Mouse (Mus musculus) embryonic stem cell, embryonic (primary cell): Measurements from ENCODE around the gene AI413582.

Source experiments
- CTCF ChIA-PET, 4 experiments: fragments of 300-600 bp in 2 of 4; fragments of 350-600 bp in 2 of 4; sonication (Branson Sonifier 250); formaldehyde crosslinking; loops; one replicate each; lab custom pipeline; 2022; ENCODE audit warnings: inconsistent platforms in 2 of 4; lab: Charles Lee
- POLR2A ChIA-PET, 4 experiments: fragments of 300-600 bp in 2 of 4; fragments of 350-600 bp in 2 of 4; sonication (Branson Sonifier 250); formaldehyde crosslinking; loops; one replicate each; lab custom pipeline; 2022; ENCODE audit warnings: antibody characterized with exemption in 4 of 4, inconsistent platforms in 1 of 4; lab: Charles Lee

The AI413582 gene

DNA sequence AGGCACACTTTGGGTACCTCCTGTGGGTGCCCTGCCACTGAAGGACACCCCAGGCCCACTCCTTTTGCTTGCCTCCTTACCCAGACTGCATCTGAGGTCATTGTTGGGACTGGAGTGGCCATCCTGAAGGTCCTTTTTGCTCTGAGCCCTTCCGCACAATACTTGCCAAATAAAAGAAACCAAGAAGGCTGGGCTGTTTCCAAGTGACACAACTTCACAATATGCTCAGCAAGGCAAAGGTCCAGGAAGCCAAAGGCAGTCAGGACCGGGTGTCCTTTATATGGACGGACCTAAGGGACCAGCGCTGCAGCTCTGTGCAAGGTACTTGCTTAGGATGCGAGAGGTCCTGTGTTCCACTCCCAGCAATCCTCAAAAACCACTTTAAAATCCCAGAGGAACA, 2.7 kb upstream of the AI413582 start:
- ChIA-PET CTCF (interaction anchor here in 2 of 4 experiments (0.6 to 2.0 kb wide), 4 partner anchors 9 to 70 kb away, joined by 3 to 5 read pairs (median 4); no protein-coding TSS in a partner anchor), POLR2A (interaction anchor here in 3 of 4 experiments (0.6 to 12.5 kb wide), 18 partner anchors 9 to 68 kb away, joined by 3 to 136 read pairs (median 4); partner anchors contain the start of genes Hmga1 (in 2 of the 3), RPS10-NUDT3 (in 1 of the 3) and Rps10 (in 1 of the 3))

DNA sequence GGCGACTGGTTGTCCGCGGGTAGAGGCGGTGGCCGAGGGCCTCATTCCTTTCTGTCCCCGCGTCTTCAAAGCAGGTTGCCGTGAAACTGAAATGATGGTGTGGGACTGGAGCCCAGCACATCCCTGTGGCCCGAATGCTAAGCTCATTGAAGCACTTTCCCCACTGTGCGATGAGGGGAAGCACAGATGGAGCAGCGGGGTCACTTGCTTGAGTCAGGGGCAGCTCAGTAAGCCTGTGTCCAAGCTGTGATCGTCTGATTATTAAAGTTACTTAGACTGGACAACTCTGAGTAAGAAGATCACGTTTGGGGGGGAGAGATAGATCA, 349 bp upstream of the AI413582 start:
- ChIA-PET CTCF (interaction anchor here in 3 of 4 experiments (0.5 to 2.3 kb wide), 27 partner anchors 9 to 482 kb away, joined by 3 to 11 read pairs (median 3); partner anchors contain the start of gene Hmga1 (in 2 of the 3)), POLR2A (interaction anchor here in 3 of 4 experiments (0.6 to 4.9 kb wide), 38 partner anchors 8 to 516 kb away, joined by 3 to 66 read pairs (median 6); partner anchors contain the start of genes Hmga1 (in 3 of the 3), Nudt3 (in 2 of the 3), RPS10-NUDT3 (in 2 of the 3) and Rps10 (in 1 of the 3))

DNA sequence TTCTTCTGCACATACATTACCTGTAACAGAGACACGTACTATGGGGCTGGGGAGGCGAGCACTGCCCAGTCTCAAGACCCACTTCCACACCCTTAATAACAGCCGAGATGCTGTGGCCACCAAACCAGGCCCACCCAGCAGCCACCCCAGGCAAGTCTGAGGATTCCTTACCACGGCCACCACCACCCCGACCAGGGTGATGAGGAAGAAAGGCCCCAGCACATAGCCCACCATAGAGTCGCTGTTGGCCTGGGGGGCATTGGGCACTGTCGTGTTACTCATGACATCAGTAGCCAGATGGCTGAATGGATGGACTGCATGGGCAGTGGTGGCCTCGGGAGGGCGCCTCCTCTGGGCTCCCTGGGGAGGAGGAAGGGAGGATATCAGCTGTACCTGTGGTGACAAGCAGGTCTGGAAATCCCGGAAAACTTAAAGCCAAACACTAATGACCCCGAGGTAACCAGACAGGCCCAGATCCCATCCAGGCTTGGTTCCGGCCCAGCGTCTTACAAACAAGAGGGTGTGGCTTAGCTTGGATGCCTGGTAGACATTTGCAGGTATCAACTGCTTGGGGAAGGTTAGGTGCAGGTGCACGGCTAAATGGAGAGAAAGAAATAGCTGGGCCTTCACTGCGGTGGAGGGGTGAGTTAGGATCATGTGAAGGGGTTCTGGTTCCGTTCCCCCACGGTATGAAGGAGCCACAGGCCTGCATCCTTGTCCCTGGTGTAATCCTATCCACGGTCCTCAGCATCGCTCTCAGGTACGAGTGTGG, 979 bp downstream of the AI413582 start:
- CTCF ChIA-PET, result interaction anchor here in 3 of 4 experiments (0.7 to 2.3 kb wide), 12 partner anchors 8 to 115 kb away, joined by 3 to 11 read pairs (median 4); partner anchors contain the start of gene Hmga1 (in 1 of the 3)
- POLR2A ChIA-PET, result interaction anchor here (0.5 to 4.9 kb wide), 49 partner anchors 8 to 517 kb away, joined by 3 to 66 read pairs (median 4); partner anchors contain the start of genes Hmga1 (in 4 of the 4), RPS10-NUDT3 (in 2 of the 4), Nudt3 (in 1 of the 4) and Rps10 (in 1 of the 4)

DNA sequence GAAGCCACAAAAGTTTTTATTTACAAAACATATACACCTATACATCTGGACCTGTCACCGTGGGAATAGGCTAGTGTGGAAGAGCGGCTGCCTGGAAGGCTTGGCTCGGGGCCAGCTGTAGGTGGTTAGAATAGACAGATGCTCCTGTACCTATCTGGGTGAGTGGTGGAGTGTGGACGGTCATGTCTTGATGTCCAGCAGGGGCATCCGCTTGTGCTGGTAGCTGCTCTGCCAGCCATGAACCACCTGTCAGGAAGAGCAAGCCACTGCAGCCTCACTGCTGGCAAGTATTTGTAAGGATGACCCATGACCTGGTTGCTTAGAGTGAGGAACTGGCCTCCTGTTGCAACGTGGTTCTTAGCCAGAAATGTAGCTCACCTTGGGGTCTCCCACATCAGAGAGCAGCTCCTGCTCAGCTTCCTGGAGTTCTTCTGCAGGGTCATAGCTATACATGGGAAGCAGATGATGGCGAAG, 1.7 kb downstream of the AI413582 start:
- ChIA-PET POLR2A (interaction anchor here (0.6 to 4.9 kb wide), 24 partner anchors 7 to 375 kb away, joined by 3 to 66 read pairs (median 6); partner anchors contain the start of genes Hmga1 (in 2 of the 4), Nudt3 (in 1 of the 4) and RPS10-NUDT3 (in 1 of the 4)), CTCF (interaction anchor here in 2 of 4 experiments (1.2 to 2.1 kb wide), 2 partner anchors 29 kb away, joined by 4 read pairs; no protein-coding TSS in a partner anchor)

DNA sequence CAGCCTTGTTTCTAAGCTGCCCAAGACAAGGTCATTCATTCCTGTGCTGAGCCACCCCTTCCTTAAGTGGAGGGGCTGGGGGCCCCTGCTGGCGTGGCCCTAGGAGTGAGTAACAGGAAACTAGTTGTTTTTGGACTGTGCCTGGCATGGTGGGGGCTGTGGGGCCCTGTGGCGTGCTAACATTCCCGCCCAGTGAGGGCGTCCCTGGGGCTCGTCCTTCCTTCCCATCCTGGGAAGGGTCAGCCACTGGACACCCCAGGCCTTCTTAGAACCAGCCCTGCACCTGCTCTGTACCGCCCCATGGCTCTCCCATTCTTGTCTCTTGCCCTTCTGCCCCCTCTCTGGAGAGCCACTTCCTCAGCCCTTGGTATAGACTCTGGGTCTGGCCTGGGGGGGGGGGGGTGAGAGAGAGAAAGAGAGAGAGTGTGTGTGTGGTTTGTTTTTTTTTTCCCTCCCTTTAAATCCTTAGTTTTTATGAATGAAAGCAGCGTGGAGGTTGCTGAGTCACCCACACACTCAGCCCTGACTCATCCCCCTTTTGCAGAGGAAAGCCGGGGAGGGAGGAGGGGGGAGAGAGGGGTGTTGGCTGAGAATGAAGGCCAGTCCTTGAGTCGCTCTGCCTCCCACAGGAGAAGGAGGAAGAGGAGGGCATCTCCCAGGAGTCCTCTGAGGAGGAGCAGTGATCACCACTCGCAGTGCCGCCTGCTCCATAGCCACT, 3.6 kb downstream of the AI413582 start:
- POLR2A ChIA-PET, result interaction anchor here in 3 of 4 experiments (0.7 to 8.9 kb wide), 9 partner anchors 11 to 71 kb away, joined by 3 to 146 read pairs (median 3); partner anchors contain the start of genes Nudt3 (in 1 of the 3), RPS10-NUDT3 (in 1 of the 3) and Rps10 (in 1 of the 3)
- CTCF ChIA-PET, result no interaction called here

DNA sequence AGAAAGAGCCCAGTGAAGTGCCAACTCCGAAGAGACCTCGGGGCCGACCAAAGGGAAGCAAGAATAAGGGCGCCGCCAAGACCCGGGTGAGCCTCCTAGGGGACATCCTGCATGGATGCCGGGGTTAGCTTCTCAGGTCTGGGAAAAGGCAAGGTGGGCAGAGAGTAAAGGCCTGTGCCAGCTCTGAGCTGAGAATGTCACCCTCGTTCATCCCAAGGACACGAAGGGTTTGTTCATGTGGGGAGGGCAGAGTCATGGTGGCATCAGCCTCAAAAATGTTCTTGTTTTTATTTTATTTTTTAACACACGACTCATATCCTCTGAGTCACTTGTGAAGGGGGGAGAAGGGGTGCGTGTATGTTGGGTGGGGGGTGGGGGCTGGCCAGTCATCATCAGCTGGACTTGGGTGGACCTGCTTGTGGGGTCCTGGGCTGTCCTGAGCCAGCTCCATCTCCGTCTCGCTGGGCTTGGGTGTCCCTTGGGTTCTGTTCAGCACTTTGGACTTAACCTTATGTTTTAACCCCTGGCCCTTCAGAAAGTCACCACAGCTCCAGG, 4.6 kb downstream of the AI413582 start:
- CTCF ChIA-PET, result interaction anchor here in 1 of 4 experiments (0.5 to 0.6 kb wide), 2 partner anchors 32 to 158 kb away, joined by 3 to 14 read pairs; no protein-coding TSS in a partner anchor
- POLR2A ChIA-PET, result interaction anchor here (0.6 to 8.9 kb wide), 15 partner anchors 9 to 75 kb away, joined by 3 to 146 read pairs (median 3); partner anchors contain the start of genes Nudt3 (in 1 of the 4), RPS10-NUDT3 (in 1 of the 4) and Rps10 (in 1 of the 4)

DNA sequence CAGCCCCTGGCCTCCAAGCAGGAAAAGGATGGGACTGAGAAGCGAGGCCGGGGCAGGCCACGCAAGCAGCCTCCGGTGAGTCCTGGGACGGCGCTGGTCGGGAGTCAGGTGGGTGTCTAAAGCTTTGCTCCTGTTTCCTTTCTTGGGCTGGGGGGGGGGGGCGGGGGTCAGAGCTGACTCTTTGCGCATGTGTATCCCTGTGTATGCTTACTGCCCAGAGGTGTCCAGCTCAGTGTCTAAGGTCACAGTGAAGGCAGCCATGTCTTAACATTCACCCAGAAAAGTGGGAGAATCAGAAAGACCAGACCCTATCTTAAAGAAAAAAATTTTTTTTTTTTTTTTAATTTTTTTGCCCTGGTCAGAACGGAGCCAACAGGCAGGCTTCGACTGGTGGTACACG, 6.0 kb downstream of the AI413582 start:
- POLR2A ChIA-PET, result interaction anchor here in 2 of 4 experiments (0.6 to 8.9 kb wide), 20 partner anchors 8 to 318 kb away, joined by 3 to 146 read pairs (median 6); partner anchors contain the start of genes RPS10-NUDT3 (in 2 of the 2), Rps10 (in 2 of the 2) and Nudt3 (in 1 of the 2)

DNA sequence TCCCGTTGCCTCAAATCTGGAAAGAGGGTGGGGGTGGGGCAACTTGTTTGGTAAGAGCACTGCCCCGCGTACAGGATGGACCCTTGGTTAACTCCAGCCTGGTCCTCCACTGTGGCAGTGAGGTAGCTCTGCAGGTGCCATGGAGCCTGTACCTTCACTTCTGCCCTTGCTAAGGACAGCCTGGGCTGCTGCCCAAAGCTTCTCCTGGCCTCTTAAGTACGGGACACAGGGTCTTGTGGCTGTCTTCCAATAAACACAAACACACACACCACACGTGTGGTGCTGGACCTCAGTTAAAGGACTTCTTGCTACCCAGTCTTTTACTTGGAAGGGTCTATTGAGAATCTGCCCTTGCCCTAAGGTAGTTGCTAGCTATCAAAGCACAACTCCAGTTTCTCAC, 6.7 kb downstream of the AI413582 start:
- ChIA-PET CTCF (interaction anchor here in 3 of 4 experiments (0.6 to 1.6 kb wide), 5 partner anchors 24 to 1002 kb away, joined by 3 to 4 read pairs (median 3); partner anchors contain the start of gene Clps (in 1 of the 3)), POLR2A (interaction anchor here in 3 of 4 experiments (0.5 to 8.9 kb wide), 27 partner anchors 12 to 521 kb away, joined by 3 to 146 read pairs (median 5); partner anchors contain the start of genes Nudt3 (in 2 of the 3), RPS10-NUDT3 (in 2 of the 3) and Rps10 (in 2 of the 3))

More for the DNA sequence above, 6.0 kb downstream of the AI413582 start:
- CTCF ChIA-PET, result interaction anchor here in 1 of 4 experiments (0.6 to 0.7 kb wide), 3 partner anchors 69 to 489 kb away, joined by 3 to 4 read pairs (median 3); no protein-coding TSS in a partner anchor

DNA sequence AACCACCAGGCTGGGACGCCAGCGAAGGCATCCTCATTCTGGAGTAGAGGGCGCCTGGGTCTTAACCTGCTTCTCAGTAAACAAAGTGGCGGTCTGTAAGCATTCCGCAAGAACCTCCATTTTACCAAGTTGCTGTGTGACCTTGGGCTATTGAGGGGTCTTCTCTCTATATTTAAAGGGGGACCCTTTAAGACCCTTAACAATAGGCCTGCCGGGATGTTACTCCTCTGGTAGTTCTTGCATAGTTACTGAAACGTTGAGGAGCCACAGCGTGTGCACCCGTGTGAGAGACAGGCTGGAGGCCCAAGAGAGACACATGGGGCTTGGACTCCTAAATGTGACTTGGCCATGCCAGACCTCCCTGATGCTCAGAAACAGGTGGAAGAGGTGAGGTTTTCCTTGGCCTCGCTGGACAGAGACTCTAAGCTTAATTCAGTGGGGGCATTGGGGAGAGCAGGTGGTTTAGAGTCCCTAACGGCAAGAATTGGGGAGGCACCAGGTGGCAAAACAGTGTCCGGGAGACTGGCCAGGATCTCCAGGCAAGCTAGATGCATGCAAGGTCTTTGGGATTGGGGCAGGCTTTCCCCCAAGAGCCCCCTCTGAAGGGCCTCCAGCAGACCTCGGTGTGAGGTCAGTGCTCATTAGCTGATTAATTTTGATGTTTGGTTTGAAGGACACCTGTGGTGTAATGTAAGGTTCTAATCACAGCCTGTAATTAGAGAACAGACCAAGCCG, 7.5 kb downstream of the AI413582 start:
- CTCF ChIA-PET, result interaction anchor here (0.6 to 2.0 kb wide), 6 partner anchors 8 to 1003 kb away, joined by 3 to 7 read pairs (median 5); partner anchors contain the start of genes AI413582 (in 1 of the 4) and Clps (in 1 of the 4)
- POLR2A ChIA-PET, result interaction anchor here in 3 of 4 experiments (0.5 to 8.9 kb wide), 36 partner anchors 10 to 522 kb away, joined by 3 to 146 read pairs (median 6); partner anchors contain the start of genes Nudt3 (in 2 of the 3), RPS10-NUDT3 (in 2 of the 3), Rps10 (in 2 of the 3) and Anks1 (in 1 of the 3)

DNA sequence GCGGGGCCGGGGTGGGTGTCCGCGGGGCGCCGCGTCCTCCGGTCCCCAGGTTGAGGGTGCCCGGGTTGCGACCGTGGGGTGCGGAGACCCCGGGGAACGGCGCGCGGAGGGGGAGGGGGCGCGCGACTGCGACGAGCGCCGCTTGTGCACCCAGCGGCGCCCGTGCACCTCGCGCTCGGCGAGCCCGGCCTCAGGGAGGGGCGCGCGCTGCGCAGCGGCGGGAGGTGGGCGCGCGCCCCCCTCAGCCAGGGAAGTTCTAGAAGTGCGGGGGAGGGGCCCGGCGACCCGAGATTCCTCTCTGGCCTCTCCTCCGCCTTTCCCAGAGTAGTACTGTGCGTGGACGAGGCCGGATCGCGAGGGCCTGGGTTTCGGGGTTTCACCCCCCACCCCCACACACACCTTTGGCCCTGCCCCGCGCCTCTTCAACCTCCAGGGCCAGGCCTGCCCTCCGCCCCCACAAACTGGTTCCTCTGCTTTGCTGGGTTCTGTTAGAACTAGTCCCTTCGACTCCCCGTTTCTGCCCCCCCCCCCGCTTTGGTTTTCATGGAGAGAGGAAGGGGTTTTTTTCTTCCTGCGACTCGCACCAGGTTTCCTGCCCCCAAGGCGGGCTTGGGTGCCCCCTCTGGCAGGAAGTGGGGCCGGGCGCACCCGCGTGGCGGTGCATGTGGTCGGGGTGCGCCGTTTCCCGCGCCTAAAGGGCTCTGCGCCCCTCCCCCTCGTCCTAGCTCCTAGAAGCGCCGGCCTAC, 8.2 kb downstream of the AI413582 start:
- CTCF ChIA-PET, result interaction anchor here (0.6 to 2.0 kb wide), 6 partner anchors 8 to 490 kb away, joined by 4 to 7 read pairs (median 6); partner anchors contain the start of gene AI413582 (in 1 of the 4)
- POLR2A ChIA-PET, result interaction anchor here in 3 of 4 experiments (0.6 to 8.9 kb wide), 60 partner anchors 8 to 669 kb away, joined by 3 to 146 read pairs (median 6); partner anchors contain the start of genes Nudt3 (in 3 of the 3), RPS10-NUDT3 (in 3 of the 3), AI413582 (in 2 of the 3) and Rps10 (in 2 of the 3)

DNA sequence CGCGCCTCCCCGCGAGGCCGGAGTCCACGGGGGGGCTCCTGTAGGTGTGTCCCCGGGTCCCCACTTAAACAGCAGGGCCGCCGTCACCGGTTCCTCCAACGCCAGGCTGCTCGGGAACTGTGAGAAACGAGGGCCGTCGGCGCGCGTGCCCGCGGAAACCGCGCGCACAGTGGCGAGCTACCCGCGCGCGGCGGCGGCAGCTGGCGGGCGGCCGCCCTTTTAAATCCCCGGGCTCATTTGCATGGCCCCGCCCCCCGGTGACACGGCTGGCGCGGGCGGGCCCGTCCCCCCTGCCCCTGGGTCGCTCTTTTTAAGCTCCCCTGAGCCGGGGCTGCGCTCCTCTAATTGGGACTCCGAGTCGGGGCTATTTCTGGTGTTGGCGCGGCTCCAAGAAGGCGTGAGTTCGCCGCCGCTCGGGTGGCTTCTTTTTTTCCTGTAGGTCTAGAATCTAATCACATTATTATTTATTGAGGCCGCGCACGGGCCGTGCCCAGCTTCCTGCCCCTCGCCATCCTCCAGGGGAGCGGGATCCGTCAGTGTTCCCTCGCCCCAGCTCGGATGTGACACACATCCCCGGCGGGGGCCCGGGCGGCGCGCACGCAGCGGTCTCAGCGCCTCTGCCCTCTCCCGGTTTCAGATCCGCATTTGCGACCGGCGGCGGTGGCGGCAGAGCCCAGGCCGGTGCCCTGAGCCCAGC, 9.1 kb downstream of the AI413582 start, which contains the start of gene Hmga1:
Hmga1 (plus strand) TSS at position 183 of the 697 bp plus-strand sequence.
- POLR2A ChIA-PET, result interaction anchor here (0.5 to 8.9 kb wide), 207 partner anchors 8 to 1951 kb away, joined by 3 to 146 read pairs (median 4); partner anchors contain the start of genes AI413582 (in 3 of the 4), Nudt3 (in 3 of the 4), RPS10-NUDT3 (in 3 of the 4) and Rps10 (in 2 of the 4)
- CTCF ChIA-PET, result interaction anchor here (0.5 to 2.0 kb wide), 17 partner anchors 8 to 1457 kb away, joined by 3 to 7 read pairs (median 3); partner anchors contain the start of genes AI413582 (in 2 of the 4) and Tcp11 (in 1 of the 4)

DNA sequence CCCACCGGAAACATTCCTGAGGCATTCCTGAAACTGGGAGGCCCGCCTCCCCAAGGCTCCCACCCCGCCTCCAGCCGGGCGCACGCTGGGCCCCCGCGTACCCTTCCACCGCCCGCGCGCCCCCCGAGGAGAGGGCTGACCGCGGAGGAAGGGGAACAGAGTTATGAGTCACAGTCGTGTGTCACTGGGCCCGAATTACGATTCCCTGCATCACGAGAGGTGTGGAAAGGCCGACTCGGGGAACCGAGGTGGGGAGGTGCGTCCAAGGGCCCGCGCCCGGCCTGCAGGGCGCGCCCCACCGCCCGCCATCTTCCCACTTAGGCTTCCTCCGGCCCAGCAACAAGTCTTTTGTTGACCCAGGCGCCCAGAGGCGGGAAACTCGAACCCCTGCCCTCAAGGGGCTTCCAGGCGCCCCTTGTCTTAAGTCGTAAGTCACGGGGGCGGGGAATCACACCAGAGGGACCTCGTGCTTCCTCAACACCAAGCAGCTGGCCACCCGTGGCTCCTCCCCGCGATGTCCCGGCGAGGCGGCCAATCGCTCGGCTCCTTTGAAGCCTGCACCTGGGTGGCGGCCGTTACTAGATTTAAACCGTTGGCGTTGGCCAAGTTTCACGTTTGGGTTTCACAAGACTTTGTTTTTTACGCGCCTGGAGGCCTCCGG, 9.9 kb downstream of the AI413582 start:
- CTCF ChIA-PET, result interaction anchor here (0.5 to 2.0 kb wide), 13 partner anchors 8 to 1458 kb away, joined by 3 to 7 read pairs (median 3); partner anchors contain the start of gene AI413582 (in 2 of the 4)
- POLR2A ChIA-PET, result interaction anchor here (0.5 to 8.9 kb wide), 181 partner anchors 8 to 1901 kb away, joined by 3 to 146 read pairs (median 4); partner anchors contain the start of genes AI413582 (in 3 of the 4), Nudt3 (in 3 of the 4), RPS10-NUDT3 (in 3 of the 4) and Rps10 (in 2 of the 4)

DNA sequence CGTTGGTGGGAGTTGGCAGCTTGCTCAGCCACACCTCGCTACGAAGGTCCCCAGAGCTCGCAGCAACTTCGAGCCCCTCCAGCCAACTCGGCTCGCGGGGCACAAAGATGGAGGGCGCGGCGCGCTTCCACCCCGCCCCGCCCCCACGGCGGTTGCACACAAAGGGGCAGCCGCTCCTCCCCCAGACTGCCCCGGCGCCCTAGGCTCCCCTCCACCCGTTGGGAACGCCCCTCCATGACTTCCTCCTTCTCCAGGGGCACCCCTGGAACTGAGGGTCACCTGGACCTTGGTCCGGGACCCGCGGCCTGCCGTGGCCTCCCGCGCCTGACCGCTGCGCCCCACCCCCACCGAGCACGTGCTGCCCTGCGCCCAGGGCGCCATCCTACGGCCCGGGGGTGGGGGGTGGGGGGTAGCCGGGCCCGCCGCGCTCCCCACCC, 10.5 kb downstream of the AI413582 start:
- ChIA-PET POLR2A (interaction anchor here (0.5 to 8.9 kb wide), 62 partner anchors 8 to 1559 kb away, joined by 3 to 146 read pairs (median 6); partner anchors contain the start of genes AI413582 (in 3 of the 4), RPS10-NUDT3 (in 3 of the 4), Nudt3 (in 2 of the 4) and Rps10 (in 2 of the 4)), CTCF (interaction anchor here in 3 of 4 experiments (0.5 to 2.0 kb wide), 5 partner anchors 10 to 933 kb away, joined by 3 to 8 read pairs (median 4); partner anchors contain the start of gene AI413582 (in 1 of the 3))
